Mouse (Mus musculus) heart, postnatal 0 days (tissue): ENCODE data around the gene Akt2. TPM values are rescaled to one million over a fixed set of nuclear protein-coding genes. Genes with fewer than 3 reads are reported as not detected.

Source experiments
- ATAC-seq: fragments of 200-750 bp; cut with Nextera tagmentation; 2 replicates; pipeline ENCODE4 v1.8.0; 2017; ENCODE audit warnings: low read depth, moderate number of reproducible peaks, moderate library complexity; ENCODE audit not compliant: insufficient read depth
- DNase-seq: peaks from one replicate; pipeline ENCODE4 v3.0.0-alpha.2; 2016; ENCODE audit warnings: low spot score
- H3K27ac ChIP-seq: fragments of 300-500 bp; sonication (generic); 2 replicates; pipeline ENCODE4 v1.5.1; 2014; ENCODE audit warnings: low read depth, mild to moderate bottlenecking
- H3K27me3 ChIP-seq: fragments of 300-500 bp; sonication (generic); 2 replicates; pipeline ENCODE4 v1.6.1; 2014; ENCODE audit warnings: low read length, mixed read lengths; ENCODE audit not compliant: control insufficient read depth, insufficient read depth
- H3K36me3 ChIP-seq: fragments of 300-500 bp; sonication (generic); replicated peaks from 2 replicates; pipeline ENCODE4 v1.6.1; 2014; ENCODE audit warnings: low read length, mixed read lengths; ENCODE audit not compliant: control insufficient read depth, insufficient read depth
- H3K4me1 ChIP-seq: fragments of 300-500 bp; sonication (generic); 2 replicates; pipeline ENCODE4 v1.6.1; 2014; ENCODE audit warnings: antibody characterized with exemption; ENCODE audit not compliant: control insufficient read depth, insufficient read depth
- H3K4me2 ChIP-seq: fragments of 300-500 bp; sonication (generic); 2 replicates; pipeline ENCODE4 v1.6.1; 2014; ENCODE audit warnings: low read depth, mild to moderate bottlenecking, low read length, moderate library complexity
- H3K4me3 ChIP-seq: fragments of 300-500 bp; sonication (generic); 2 replicates; pipeline ENCODE4 v1.5.1; 2014; ENCODE audit warnings: low read depth, low read length
- H3K9ac ChIP-seq: fragments of 300-500 bp; sonication (generic); replicated peaks from 2 replicates; pipeline ENCODE4 v1.6.1; 2014; ENCODE audit warnings: low read depth, low read length, mixed read lengths
- H3K9me3 ChIP-seq: fragments of 300-500 bp; sonication (generic); replicated peaks from 2 replicates; pipeline ENCODE4 v1.6.1; 2016; ENCODE audit warnings: low read length; ENCODE audit not compliant: control insufficient read depth
- CTCF ChIP-seq: IDR thresholded peaks from 2 replicates; pipeline ENCODE4 v1.5.1; 2016; ENCODE audit warnings: antibody characterized with exemption, control low read depth, low read depth
- EP300 ChIP-seq: IDR thresholded peaks from 2 replicates; pipeline ENCODE4 v1.6.1; 2016; ENCODE audit warnings: antibody characterized with exemption, low read depth
- WGBS: fragments of 180-500 bp; shearing (Covaris S2); extraction: QIAGEN DNeasy Blood & Tissue Kit; methylation state at CpG from one replicate; pipeline ENCODE4 v1.1.7; 2014; 5-methylcytosine and 5-hydroxymethylcytosine counted together
- polyA plus RNA-seq: library from polyadenylated mRNA; unstranded; fragments of >200 nt; fragmentation: Nextera tagmentation; extraction: Ambion mirVana; gene quantifications from 2 replicates; pipeline ENCODE4 v1.2.1, GENCODE M21; 2015
- total RNA-seq: library from RNA; depleted of rRNA; stranded (reverse); fragments of >200 nt; gene quantifications from 2 replicates; pipeline ENCODE4 v1.2.3, GENCODE M21; 2014; ENCODE audit warnings: low replicate concordance

Gene Akt2
- total and polyA plus RNA-seq, 2 experiments from 2014 or later: 80.5 to 138 TPM

DNA sequence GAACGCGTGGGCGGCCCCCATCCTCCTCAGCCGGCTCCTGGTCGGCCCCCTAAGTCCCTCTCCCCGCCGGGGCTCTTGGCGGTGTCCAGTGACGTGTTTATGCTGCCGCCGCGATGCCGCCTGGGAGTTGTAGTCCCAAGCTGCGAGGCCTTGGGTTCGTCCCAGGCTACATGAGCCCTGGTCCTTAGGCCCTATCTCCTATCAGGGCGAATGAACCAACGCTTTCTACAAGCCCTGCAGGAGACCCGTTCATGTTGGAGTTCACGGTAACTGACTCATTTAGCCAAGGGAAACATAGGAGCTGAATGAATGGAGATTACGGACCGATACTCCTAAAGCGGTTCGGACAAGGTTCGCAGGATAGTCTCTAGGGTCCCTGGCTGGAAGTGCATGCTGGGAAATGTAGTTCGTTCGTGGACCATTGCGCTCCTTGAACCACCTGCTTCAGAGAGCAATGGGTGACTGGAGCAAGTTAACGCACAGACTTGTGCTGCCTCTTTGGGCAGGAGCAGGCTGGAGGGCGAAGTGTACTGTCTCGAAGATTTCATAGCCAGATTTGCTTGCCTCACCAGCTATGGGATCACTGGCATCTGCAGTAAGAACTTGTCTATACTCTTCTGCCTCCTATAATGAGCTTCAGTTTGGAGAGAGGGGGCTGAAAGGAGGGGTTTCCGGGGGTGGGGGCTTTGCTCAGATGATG, 83.3 kb downstream of the Akt2 start, which contains the start of gene Map3k10:
Map3k10 (minus strand) TSS at position 77 of the 700 bp plus-strand sequence.
- DNase-seq (peak; percentile 88), ATAC-seq (peak; percentile 96)
- H3K9ac ChIP-seq: peak within 1 kb of the TSS; percentile 69
- peak within 1 kb of the TSS; percentile 73 for H3K27ac ChIP-seq
- H3K4me3 ChIP-seq: peak within 1 kb of the TSS; percentile 85
- H3K36me3 ChIP-seq: no peaks in the 10 kb centered on the region; the same call in none of the 2 replicates
- H3K4me2 ChIP-seq: peak within 1 kb of the TSS; percentile 100
- peaks cover 13% of the 10 kb centered on the region for H3K4me1 ChIP-seq
- no peaks in the 10 kb centered on the region for H3K27me3 ChIP-seq
- under 1% methylated on average over 28 of the region's 31 CpGs for WGBS
- TF ChIP-seq CTCF (no peak), EP300 (no peak)
- no peaks in the 10 kb centered on the region for H3K9me3 ChIP-seq

DNA sequence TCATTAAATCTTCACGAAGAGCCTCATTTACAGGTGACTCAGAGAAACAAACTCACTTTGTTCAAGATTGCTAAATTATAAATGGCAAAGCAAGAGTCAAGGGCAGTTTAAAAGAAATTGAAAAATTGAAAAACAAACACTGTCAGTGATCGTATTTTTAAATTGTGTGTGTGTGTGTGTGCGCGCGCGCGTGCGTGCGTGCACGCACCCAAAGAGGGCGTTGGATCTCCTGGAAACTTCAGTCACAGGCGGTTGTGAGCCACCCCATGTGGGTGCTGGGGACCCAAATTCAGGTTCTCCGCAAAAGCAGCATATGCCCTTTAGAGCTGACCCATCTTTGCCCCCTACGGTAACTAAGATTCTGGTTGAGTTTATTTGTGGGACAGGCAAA, 83.9 kb downstream of the Akt2 start:
- Histone ChIP-seq H3K4me3 (peak overlapping the region; percentile 85; the same call in 1 of the 2 replicates), H3K36me3 (no peaks in the 10 kb centered on the region; the same call in none of the 2 replicates), H3K9me3 (no peaks in the 10 kb centered on the region), H3K9ac (no peak overlapping the region), H3K4me2 (peak overlapping the region; percentile 100), H3K4me1 (peaks cover 13% of the 10 kb centered on the region), H3K27me3 (no peaks in the 10 kb centered on the region), H3K27ac (no peak overlapping the region)
- TF ChIP-seq CTCF (no peak), EP300 (no peak)
- ATAC-seq (no peak), DNase-seq (no peak)
- 38% methylated on average over 14 of the region's 14 CpGs for WGBS

DNA sequence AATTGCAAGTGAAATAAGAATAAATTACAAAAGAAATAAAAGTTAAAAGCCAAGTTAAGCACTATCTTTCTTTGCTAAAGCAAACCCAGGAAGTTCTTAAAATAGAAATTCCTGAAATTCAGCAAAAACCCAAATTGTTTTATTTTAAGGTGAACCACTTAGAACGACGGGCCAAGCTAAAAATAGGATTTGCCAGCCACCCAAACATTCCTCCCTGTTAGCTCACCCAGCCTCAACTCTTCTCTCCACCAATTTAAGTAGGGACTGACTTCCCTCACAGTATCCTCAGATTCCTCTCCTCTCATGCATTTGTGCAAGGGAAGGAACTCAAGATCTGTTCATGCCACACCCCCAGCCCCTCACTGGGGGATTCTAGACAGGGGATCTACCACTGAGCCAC, 91.9 kb downstream of the Akt2 start:
- no peak overlapping the region for H3K27ac ChIP-seq
- no peak overlapping the region for H3K4me3 ChIP-seq
- no peak overlapping the region for H3K4me2 ChIP-seq
- TF ChIP-seq CTCF: no peak
- TF ChIP-seq EP300: no peak
- 0 out of 2 replicates have a peak, but pooled peaks cover 3% of the 10 kb centered on the region for H3K4me1 ChIP-seq
- H3K27me3 ChIP-seq: 0 out of 2 replicates have a peak, but pooled peaks cover 7% of the 10 kb centered on the region
- ATAC-seq: no peak
- no peaks in the 10 kb centered on the region for H3K36me3 ChIP-seq
- H3K9me3 ChIP-seq: no peaks in the 10 kb centered on the region
- WGBS: 5% methylated on average over 2 of the region's 2 CpGs
- no peak for DNase-seq
- no peak overlapping the region for H3K9ac ChIP-seq

DNA sequence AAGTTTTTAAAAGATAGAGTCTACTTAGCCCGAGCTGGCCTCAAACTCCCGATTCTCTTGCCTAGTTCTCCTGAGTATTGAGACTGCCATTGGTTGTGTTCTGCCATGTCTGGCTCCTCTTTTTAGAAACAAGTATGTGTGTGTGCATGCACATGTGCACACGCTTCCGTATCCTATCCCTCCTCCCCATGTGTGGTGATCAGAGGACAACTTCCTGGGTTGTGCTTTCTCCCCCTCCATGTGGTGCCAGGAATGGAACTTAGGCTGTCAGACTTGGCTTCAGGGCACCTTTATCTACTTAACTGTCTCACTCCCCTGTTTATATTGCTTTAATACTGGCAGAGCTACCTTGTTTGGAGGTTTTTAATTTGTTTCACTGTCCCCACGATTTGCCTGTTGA, 93.9 kb downstream of the Akt2 start:
- no peak for TF ChIP-seq CTCF
- TF ChIP-seq EP300: no peak
- H3K9me3 ChIP-seq: no peaks in the 10 kb centered on the region
- no peak for DNase-seq
- ATAC-seq: no peak
- H3K9ac ChIP-seq: no peak overlapping the region
- WGBS: 25% methylated on average over 5 of the region's 5 CpGs
- H3K27me3 ChIP-seq: 0 out of 2 replicates have a peak, but pooled peaks cover 7% of the 10 kb centered on the region
- H3K36me3 ChIP-seq: no peaks in the 10 kb centered on the region
- 0 out of 2 replicates have a peak, but pooled peaks cover 3% of the 10 kb centered on the region for H3K4me1 ChIP-seq
- no peak overlapping the region for H3K27ac ChIP-seq
- H3K4me2 ChIP-seq: no peak overlapping the region
- H3K4me3 ChIP-seq: no peak overlapping the region

DNA sequence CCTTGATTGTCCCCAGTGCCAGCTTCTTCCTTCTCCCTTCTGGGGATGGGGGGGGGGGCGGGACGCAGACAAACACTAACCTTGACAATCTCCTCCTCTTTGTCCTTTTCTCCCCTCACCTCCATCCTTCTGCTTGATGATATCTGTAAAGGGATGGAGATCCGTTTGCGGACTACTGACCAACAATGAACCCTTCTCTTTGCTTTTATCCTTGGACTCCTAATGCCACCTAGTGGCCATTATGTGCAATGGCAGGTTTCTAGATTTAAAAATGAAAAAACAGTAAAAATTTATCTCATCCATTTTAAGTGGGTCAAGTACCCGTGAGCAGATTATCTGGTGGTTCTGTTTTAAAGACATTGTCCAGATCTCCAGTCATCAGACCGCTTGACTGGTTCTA, 94.3 kb downstream of the Akt2 start:
- WGBS: under 1% methylated on average over 6 of the region's 6 CpGs
- Histone ChIP-seq H3K9me3 (no peaks in the 10 kb centered on the region), H3K4me1 (0 out of 2 replicates have a peak, but pooled peaks cover 3% of the 10 kb centered on the region), H3K36me3 (no peaks in the 10 kb centered on the region), H3K27ac (no peak overlapping the region), H3K9ac (no peak overlapping the region), H3K4me3 (no peak overlapping the region), H3K4me2 (no peak overlapping the region), H3K27me3 (0 out of 2 replicates have a peak, but pooled peaks cover 7% of the 10 kb centered on the region)
- ATAC-seq (no peak), DNase-seq (peak; percentile 71)
- TF ChIP-seq CTCF (peak; percentile 88), EP300 (no peak)
